Mouse (Mus musculus) G1E (cell line): ENCODE measurements around the gene Ap2m1.

ENCODE experiments used
- CTCF ChIP-seq: IDR thresholded peaks from 2 replicates; pipeline ENCODE4 v1.5.1; 2012; ENCODE audit warnings: low read depth, low read length, inconsistent platforms, mixed read lengths
- GATA1 ChIP-seq: IDR thresholded peaks from 2 replicates; pipeline ENCODE4 v1.6.1; 2012; ENCODE audit warnings: borderline replicate concordance, low read length, inconsistent platforms, mixed read lengths
- TAL1 ChIP-seq: conservative IDR thresholded peaks from 2 replicates; pipeline ENCODE4 v1.6.1; 2012; ENCODE audit warnings: low read depth, low read length, inconsistent platforms, mixed read lengths

DNA sequence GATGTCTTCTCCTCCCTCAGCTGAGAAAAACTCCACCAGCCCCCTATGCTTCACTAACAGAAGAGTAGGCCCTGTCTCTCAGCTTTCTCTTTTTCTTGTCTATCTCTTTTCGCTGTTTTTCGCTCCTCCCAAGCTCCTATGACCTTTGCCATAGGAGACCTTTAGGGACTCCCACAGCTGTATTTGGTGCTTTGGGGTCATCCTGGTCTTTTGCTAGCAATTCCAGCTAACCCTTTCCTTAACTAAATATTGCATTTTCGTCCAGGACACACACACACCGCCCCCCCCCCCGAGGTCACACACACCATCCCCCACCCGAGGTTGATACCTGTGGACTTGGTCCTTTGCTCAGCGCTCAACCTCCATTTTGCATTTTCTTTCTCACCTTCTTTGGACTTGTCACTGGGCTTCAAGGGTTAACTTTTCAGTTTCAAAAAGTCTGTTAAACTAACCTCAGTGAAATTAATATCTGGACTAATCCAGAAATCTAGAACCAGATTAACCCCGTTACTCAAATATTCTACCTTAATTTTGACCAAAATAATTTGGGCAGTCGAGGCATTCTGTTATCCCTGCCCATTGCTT, 895 bp downstream of the Ap2m1 start:
- TF ChIP-seq CTCF (no peak), GATA1 (no peak), TAL1 (no peak)
